Mouse (Mus musculus): ENCODE results near the gene Rpl21.

DNA sequence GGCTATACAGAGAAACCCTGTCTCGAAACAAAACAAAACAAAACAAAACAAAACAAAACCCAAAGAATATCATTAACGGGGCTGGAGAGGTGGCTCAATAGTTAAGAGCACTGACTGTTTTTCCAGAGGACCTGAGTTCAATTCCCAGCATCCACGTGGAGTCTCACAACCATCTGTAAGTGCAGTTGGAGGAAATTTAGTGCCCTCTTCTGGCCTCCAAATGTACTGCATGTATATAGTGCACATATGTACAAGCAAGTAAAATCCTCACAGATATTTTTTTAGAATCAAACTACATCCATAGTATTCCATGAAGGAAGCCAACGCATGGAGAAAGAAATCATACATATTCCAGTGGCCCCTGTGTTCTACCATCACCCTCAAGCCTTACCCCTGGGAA, 19.3 kb upstream of the Rpl21 start:
- no peak for TF ChIP-seq POLR2A (IDR thresholded peaks at IDR 0.05; ENCODE audit: low read depth, low read length)
- no peak for TF ChIP-seq CTCF (IDR thresholded peaks at IDR 0.05; ENCODE audit: extremely low read depth, insufficient read depth, insufficient read length, insufficient replicate concordance)

Measured in spleen, adult 2 months (tissue).